Mouse (Mus musculus) liver, embryonic 16.5 days (tissue): ENCODE measurements around the gene Rplp2. TPM values are rescaled to one million over a fixed set of nuclear protein-coding genes. Genes with fewer than 3 reads are reported as not detected.

Experiments
- ATAC-seq: fragments of 200-750 bp; cut with Nextera tagmentation; 2 replicates; pipeline ENCODE4 v1.8.0; 2017; ENCODE audit warnings: low read depth, mild to moderate bottlenecking, moderate number of reproducible peaks, moderate library complexity
- H3K27ac ChIP-seq: fragments of 300-500 bp; sonication (generic); 2 replicates; pipeline ENCODE4 v1.5.1; 2014; ENCODE audit warnings: mild to moderate bottlenecking, low read length
- H3K27me3 ChIP-seq: fragments of 300-500 bp; sonication (generic); 2 replicates; pipeline ENCODE4 v1.6.1; 2014; ENCODE audit warnings: low read depth, low read length, mixed read lengths; ENCODE audit not compliant: control insufficient read depth, insufficient read depth
- H3K36me3 ChIP-seq: fragments of 300-500 bp; sonication (generic); 2 replicates; pipeline ENCODE4 v1.6.1; 2014; ENCODE audit warnings: mild to moderate bottlenecking; ENCODE audit not compliant: control insufficient read depth, insufficient read depth
- H3K4me1 ChIP-seq: fragments of 300-500 bp; sonication (generic); 2 replicates; pipeline ENCODE4 v1.6.1; 2014; ENCODE audit warnings: low read depth, low read length, mixed read lengths; ENCODE audit not compliant: control insufficient read depth
- H3K4me2 ChIP-seq: fragments of 300-500 bp; sonication (generic); 2 replicates; pipeline ENCODE4 v1.6.1; 2014; ENCODE audit warnings: low read depth, low read length, mixed read lengths
- H3K4me3 ChIP-seq: fragments of 300-500 bp; sonication (generic); 2 replicates; pipeline ENCODE4 v1.5.1; 2014; ENCODE audit warnings: low read depth, mild to moderate bottlenecking, low read length
- H3K9ac ChIP-seq: fragments of 300-500 bp; sonication (generic); 2 replicates; pipeline ENCODE4 v1.6.1; 2014; ENCODE audit warnings: low read depth, low read length
- H3K9me3 ChIP-seq: fragments of 300-500 bp; sonication (generic); replicated peaks from 2 replicates; pipeline ENCODE4 v1.6.1; 2016; ENCODE audit warnings: low read length; ENCODE audit not compliant: control insufficient read depth
- WGBS: fragments of 180-500 bp; shearing (Covaris S2); extraction: QIAGEN DNeasy Blood & Tissue Kit; methylation state at CpG from one replicate; pipeline ENCODE4 v1.1.7; 2014; ENCODE audit not compliant: insufficient replicate concordance; 5-methylcytosine and 5-hydroxymethylcytosine counted together
- polyA plus RNA-seq: library from polyadenylated mRNA; unstranded; fragments of >200 nt; fragmentation: Nextera tagmentation; extraction: Ambion mirVana; gene quantifications from 2 replicates; pipeline ENCODE4 v1.2.1, GENCODE M21; 2015

Gene Rplp2
- polyA plus RNA-seq, 1 experiment from 2014 or later, result 644 TPM

DNA sequence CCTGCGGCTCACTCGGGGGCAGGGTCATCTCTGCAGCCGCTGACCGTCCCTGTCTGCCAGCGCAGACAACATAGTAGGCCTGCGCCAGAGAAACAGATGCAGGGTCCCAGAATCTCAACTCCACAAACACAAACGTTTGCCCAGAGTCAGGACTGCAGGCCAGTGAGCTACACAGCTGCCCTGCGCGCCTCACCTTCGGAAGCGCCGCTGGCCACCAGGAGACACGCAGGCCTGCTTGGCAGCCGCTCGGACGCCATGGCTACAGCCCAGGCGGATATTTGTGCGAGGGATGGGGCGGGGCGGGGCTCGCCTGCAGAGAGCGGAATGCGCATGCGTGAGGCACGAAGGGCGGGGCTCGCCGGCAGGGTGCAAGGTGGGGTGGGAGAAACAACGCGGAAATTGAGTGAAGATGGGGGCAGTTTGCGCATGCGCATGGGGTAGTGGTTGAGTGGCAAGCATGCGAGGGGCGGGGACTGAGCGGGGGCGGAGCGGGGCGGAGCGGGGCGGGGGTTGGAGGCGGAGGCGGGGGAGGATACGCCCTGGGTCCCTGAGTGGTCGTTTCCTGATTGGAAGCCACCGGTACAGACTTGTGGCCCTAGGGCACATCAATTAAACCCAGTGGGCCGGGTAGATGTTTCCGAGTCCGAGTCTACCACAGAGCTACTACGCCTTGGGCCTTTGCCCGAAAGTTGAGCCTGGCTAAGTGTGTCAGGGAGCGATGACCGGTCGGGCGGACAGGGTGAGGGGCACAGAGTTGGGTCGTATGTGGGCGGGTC is 33.2 kb upstream of the Rplp2 start, which contains the start of gene Gatd1:
TSS of gene Gatd1 (minus strand) at position 328 of the 776 bp plus-strand sequence.
- Histone ChIP-seq H3K4me2 (peak within 1 kb of the TSS; percentile 91), H3K4me3 (peak within 1 kb of the TSS; percentile 83), H3K27ac (peak within 1 kb of the TSS; percentile 84), H3K9me3 (no peaks in the 10 kb centered on the region), H3K4me1 (peaks cover 23% of the 10 kb centered on the region), H3K9ac (peak within 1 kb of the TSS; percentile 91), H3K27me3 (no peaks in the 10 kb centered on the region), H3K36me3 (peaks cover 6% of the 10 kb centered on the region)
- ATAC-seq, result peak; percentile 95
- under 1% methylated on average over 55 of the region's 56 CpGs for WGBS

GRCm38 (mm10) chr7:141416144-141416841 is 30.9 kb upstream of the Rplp2 start:
- Histone ChIP-seq H3K27me3 (no peaks in the 10 kb centered on the region), H3K4me2 (no peak overlapping the region), H3K4me3 (no peak overlapping the region), H3K9me3 (no peaks in the 10 kb centered on the region), H3K27ac (no peak overlapping the region), H3K36me3 (no peaks in the 10 kb centered on the region), H3K4me1 (peaks cover 20% of the 10 kb centered on the region), H3K9ac (no peak overlapping the region)
- ATAC-seq, result no peak
- 74% methylated on average over 6 of the region's 6 CpGs for WGBS

DNA sequence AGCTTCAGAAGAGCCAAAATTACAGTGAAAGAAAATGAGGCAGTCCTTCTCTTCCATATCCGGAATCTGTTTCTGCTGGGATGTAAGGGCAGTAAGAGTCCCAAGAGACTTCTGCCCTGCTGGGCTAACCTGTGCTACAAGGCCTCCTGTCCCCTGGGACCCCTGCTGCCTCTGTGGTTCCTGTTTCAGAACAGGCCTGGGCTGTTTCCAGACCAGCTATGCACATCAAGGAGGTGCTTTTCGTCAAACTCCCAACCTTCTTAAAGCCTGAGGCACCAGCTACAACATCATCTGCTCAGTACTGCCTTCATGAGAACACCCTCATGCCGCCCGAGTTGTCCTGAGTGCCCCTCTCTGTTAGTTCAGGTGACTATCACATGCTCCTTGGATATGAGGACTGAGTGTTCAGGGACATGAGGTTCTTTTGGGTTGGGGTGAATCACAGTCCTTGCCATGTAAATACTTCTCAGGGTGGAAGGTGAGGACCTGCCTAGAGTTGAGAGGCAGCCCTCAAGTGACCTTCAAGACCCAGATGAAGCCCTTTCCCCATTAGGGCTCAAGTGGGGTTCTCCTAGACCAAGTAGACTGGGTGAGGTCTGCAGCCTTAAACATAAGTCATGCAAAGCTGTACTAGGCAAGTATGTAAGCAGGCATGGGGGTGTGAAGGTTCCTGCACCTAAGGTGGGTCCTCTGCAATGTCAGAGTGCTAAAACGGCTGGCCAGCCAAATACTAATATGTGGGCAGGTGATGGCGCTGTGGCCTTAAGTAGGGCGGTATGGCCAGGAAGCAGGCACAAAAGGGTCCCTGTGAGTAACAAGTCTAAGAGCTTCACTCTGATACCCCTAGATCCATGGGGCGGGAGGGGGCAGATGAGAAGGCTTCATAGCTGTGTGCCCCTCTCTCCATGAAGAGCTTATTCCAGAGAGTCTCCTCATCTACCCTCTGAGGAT is 29.2 kb upstream of the Rplp2 start:
- 65% methylated on average over 8 of the region's 8 CpGs for WGBS
- Histone ChIP-seq H3K27me3 (no peaks in the 10 kb centered on the region), H3K27ac (no peak overlapping the region), H3K9ac (no peak overlapping the region), H3K4me1 (peaks cover 16% of the 10 kb centered on the region), H3K4me3 (no peak overlapping the region), H3K4me2 (no peak overlapping the region), H3K9me3 (no peaks in the 10 kb centered on the region), H3K36me3 (no peaks in the 10 kb centered on the region)
- ATAC-seq, result no peak

GRCm38 (mm10) chr7:141418970-141419369 is 28.2 kb upstream of the Rplp2 start:
- no peak for ATAC-seq
- H3K27ac ChIP-seq, result no peak overlapping the region

DNA sequence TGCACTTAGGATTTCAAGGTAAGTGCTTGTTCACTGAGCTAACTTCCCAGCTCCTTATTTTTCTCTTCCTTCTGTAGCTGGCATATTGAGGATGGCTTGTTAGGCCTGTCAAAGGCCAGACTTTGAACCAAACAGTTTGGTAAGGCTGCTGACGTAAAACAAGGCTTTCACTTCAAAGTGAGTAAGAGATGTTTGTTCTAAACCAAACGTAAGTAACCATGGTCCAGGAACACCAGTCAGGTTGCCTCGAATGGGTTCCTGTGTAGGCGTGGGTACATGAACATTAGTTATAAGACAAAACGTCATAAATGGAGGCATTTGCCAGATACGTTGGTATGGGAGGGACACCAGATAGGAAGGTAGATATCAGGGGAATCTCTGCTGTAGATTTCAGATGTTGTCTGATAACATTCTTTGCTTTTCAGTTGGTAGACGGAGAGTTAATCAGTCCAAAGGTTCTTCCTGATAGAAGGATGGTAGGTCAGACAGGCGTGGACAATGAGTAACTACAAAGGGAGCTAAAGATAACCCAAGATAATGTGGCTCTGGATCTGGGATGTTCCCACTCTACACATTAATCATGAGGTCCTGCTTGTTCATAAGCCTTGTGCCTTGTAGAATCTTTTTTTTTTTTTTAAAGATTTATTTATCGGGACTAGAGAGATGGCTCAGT is 27.0 kb upstream of the Rplp2 start:
- Histone ChIP-seq H3K36me3 (no peaks in the 10 kb centered on the region), H3K27ac (peak overlapping the region; percentile 38), H3K9ac (no peak overlapping the region), H3K4me3 (no peak overlapping the region), H3K4me2 (no peak overlapping the region), H3K9me3 (no peaks in the 10 kb centered on the region), H3K27me3 (no peaks in the 10 kb centered on the region), H3K4me1 (peaks cover under 1% of the 10 kb centered on the region; the same call in 1 of the 2 replicates)
- peak; percentile 65 for ATAC-seq
- WGBS, result 43% methylated on average over 9 of the region's 9 CpGs

More at GRCm38 (mm10) chr7:141418970-141419369, 28.2 kb upstream of the Rplp2 start:
- Histone ChIP-seq H3K36me3 (no peaks in the 10 kb centered on the region), H3K9ac (no peak overlapping the region), H3K27me3 (no peaks in the 10 kb centered on the region), H3K4me3 (no peak overlapping the region), H3K4me1 (peaks cover 9% of the 10 kb centered on the region), H3K4me2 (no peak overlapping the region), H3K9me3 (no peaks in the 10 kb centered on the region)
- 38% methylated on average over 7 of the region's 7 CpGs for WGBS

DNA sequence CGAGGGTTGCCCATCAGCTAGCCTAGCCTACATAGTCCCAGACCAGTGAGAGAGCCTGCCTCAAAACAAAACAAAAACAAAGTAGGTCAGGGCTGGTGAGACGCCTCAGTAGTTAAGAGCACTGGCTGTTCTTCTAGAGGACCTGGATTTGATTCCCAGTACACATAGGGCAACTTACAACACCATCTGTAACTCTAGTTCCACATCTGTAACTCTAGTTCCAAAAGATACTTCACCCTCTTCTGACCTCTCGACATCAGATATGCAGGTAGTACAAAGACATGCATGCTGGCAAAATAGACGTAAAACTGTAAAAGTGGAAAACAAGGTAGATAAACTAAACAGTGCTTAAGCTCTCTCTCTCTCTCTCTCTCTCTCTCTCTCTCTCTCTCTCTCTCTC is 23.4 kb upstream of the Rplp2 start:
- whole genome bisulfite sequencing, result 56% methylated on average over 4 of the region's 4 CpGs
- peaks cover 6% of the 10 kb centered on the region for H3K4me1 ChIP-seq
- no peaks in the 10 kb centered on the region for H3K27me3 ChIP-seq
- H3K27ac ChIP-seq, result no peak overlapping the region
- no peak for ATAC-seq
- H3K4me3 ChIP-seq, result no peak overlapping the region
- no peaks in the 10 kb centered on the region for H3K9me3 ChIP-seq
- no peak overlapping the region for H3K9ac ChIP-seq
- H3K4me2 ChIP-seq, result no peak overlapping the region
- H3K36me3 ChIP-seq, result no peaks in the 10 kb centered on the region

DNA sequence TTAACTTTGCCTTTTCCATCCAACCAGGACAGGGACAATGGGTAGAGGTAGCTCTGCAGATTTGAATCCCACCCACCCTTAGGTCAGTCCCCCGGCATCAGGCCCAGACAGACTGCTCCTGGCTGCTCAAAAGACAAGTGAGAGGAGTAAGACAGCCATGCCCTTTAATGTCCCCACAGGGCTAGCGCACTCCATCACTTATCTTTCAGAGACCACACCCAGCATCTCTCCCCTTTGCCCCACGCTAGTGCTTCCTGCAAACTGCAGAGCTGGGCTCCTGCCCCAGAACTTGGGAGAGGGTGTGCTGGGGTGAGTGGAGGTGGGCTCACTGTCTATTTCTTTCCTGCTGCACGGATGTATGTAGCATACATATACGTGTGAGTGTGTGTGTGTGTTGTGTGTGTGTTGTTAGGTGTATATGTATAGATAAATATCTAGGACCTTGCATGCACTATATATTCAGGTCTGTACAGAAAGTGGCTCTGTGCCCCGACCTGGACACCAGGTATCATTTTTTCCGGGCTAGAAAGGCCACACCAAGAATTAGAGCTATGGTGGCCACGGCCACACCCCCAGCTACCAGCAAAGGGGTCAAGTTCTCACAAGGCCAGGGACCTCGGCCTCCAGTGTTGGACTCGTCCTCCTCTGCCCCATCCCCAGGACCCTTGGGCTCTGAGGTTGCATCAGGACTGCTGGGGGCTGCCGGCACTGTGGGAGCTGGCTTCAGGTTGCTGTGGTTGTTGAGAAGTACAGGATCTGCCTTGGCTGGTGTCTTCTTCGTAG is 20.0 kb upstream of the Rplp2 start:
- WGBS, result 57% methylated on average over 12 of the region's 12 CpGs
- no peak overlapping the region for H3K9ac ChIP-seq
- peaks cover 9% of the 10 kb centered on the region for H3K4me1 ChIP-seq
- ATAC-seq, result no peak
- peaks cover 4% of the 10 kb centered on the region; the same call in 1 of the 2 replicates for H3K36me3 ChIP-seq
- H3K9me3 ChIP-seq, result no peaks in the 10 kb centered on the region
- H3K27ac ChIP-seq, result no peak overlapping the region
- H3K4me2 ChIP-seq, result no peak overlapping the region
- H3K4me3 ChIP-seq, result no peak overlapping the region
- H3K27me3 ChIP-seq, result no peaks in the 10 kb centered on the region

GRCm38 (mm10) chr7:141428701-141429100 is 18.5 kb upstream of the Rplp2 start:
- Histone ChIP-seq H3K4me1 (peaks cover 13% of the 10 kb centered on the region), H3K9me3 (no peaks in the 10 kb centered on the region), H3K27ac (no peak overlapping the region), H3K27me3 (no peaks in the 10 kb centered on the region), H3K4me2 (no peak overlapping the region), H3K36me3 (peaks cover 4% of the 10 kb centered on the region; the same call in 1 of the 2 replicates), H3K9ac (no peak overlapping the region), H3K4me3 (no peak overlapping the region)
- WGBS, result 57% methylated on average over 5 of the region's 5 CpGs
- ATAC-seq, result no peak
